Mouse (Mus musculus) cortical plate, adult 2 months (tissue): ENCODE measurements around the gene Lpp.

ENCODE experiments used
- CTCF ChIP-seq: fragments of 200-500 bp; IDR thresholded peaks from 2 replicates; pipeline ENCODE4 v1.5.1; 2011; ENCODE audit warnings: mild to moderate bottlenecking, control low read depth, low read length; ENCODE audit not compliant: insufficient read depth; ENCODE audit errors: extremely low read depth
- POLR2A ChIP-seq: fragments of 200-500 bp; IDR thresholded peaks from 2 replicates; pipeline ENCODE4 v1.6.1; 2011; ENCODE audit warnings: mild to moderate bottlenecking, low read length, control low read depth; ENCODE audit not compliant: insufficient read depth; ENCODE audit errors: extremely low read depth

DNA sequence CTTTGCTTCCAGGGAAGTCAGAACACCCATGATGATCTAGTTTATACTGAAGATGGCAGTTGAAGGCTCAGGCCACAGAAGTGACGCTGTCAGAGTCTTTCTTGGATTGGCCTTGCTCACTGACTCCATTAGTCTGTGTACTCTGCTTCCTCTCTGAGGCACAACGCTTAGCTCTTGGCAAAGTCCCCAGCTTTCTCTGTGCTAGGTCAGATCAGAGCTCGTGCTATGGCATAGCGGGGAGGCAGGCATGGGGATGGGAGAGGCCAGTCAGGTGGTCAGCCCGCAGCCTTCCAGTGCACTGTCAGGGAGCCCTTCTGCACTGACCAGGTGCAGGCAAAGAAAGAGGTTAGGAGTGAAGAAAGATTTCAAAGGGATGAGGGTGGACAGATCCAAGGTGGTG, 72.3 kb downstream of the Lpp start:
- no peak for TF ChIP-seq CTCF
- no peak for TF ChIP-seq POLR2A
